Mouse (Mus musculus) right cerebral cortex, postnatal 36 days (tissue): ENCODE measurements at regions not wholly inside any gene's neighbourhood (a gene's known extent, or its start where the extent isn't known, plus 50 kb on each side); places are given as distances from the start of the nearest gene placed in this dataset.

ENCODE experiments used
- DNase-seq, 2 experiments: peaks; one replicate each; pipeline ENCODE4 v3.0.0; 2022; ENCODE audit warnings: low spot score in 2 of 2, mixed read lengths in 1 of 2

DNA sequence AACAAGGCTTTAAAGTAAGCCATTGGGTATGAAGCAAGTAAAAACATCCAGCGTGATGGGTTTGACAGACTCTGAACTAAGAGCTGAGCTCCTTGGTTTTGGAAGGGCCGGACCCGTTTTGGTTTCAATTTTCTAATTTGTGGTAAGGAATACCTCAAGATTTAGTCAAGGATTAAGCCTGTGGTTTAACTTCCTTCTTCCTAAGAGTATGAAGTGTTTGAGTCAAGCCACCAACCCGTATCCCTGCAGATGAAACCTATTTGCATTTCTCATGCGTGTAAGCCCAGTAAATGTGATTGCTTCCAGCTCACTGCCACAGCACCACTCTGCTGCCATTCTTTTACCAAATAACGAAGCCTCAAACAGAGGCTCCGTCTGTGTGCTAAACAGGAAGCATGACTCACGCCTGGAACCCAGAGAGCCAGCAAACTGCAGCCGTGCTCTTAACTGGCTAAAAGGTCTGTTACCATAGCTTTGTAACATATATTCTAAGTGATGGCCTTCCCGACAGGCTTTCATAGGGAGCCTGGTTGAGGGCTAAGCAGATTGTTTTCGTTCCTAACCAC, 149.7 kb downstream of the Etv1 start:
- peak; percentile 4 to 12 for DNase-seq

DNA sequence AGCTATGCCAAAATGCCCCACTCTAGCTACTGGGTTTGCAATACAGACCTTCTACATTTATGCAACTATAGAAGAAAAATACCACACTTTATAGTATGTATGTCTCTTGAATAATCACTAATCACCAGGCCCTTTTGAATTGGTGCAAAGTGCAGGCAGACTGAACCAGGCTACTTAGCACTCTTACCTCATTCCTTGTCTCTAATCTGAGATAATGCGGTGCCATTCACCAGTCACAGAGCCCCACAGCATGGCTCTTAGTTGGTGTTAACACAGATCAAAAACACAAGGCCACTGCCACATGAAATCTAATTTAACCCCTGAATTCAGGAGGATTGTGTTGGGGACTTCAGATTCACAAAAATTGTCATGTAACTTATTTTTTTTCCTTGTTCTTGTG, 150.5 kb downstream of the Etv1 start:
- no peak for DNase-seq

DNA sequence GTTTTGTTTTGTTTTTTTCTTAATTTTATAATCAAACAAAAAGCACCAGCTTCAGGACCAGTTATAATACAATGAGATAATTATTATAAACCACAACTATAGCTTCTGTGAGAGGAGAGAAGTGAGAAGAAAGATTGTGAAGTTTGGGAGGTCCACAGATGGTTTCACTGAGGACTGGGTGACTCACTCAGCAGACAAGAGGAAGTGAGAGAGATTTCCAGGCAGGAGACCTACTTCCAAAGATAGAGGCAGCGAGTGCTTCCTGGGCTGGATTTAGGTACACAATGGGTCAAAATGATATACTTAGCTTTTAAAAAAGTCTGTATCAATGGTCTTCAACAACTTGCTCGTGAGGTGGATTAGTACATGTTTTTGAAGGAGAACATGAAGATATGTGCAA, 152.6 kb downstream of the Etv1 start:
- peak in 1 of 2 experiments; percentile 28 for DNase-seq

DNA sequence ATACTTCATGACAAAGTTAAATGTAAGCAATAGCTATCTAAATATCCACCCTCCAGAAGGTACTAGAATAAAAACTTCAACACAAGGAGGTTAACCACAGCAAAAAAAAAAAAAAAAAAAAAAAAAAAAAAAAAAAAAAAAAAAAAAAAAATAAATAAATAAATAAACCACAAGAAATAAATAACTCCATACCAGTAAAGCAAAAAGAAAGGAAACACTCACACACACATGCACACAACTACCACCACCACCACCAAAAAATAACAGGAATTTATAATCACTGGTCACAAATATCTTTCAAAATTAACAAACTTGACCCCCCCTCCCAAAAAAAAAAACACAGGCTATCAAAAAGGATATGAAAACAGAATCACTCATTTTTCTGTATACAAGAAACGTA, 180.4 kb downstream of the Etv1 start:
- DNase-seq = no peak

DNA sequence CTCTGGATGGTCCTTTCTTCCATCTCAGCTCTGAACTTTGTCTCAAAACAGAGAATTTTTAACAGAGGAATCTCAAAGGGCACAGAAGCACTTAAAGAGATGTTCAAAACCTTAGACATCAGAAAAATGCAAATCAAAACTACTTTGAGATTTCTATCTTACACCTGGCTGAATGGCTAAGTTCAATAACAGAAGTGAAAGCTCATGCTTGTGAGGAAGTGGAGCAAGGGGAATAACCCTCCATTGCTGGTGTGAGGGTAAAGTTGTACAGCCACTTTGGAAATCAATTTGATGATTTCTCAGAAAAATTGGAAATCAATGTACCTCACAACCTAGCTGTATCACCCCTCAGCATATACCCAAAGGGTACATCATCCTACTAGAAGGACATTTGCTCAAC, 183.1 kb downstream of the Etv1 start:
- no peak for DNase-seq

DNA sequence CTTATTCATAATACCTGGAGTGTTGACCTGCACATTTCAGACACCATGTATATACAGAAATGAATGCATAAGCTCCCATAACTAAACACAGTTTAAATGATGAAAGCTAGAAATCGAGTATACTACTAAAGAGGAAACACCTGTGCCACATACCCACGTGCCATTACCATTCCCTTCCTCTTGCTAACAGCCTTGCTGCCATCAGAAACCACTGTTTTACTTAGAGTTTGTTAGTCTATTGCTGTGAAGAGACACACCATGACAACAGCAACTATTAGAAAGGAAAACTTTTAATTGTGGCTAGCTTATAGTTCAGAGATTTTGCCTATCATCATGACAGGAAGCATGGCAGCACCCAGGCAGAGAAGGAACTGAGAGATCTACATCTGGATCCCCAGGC, 191.2 kb downstream of the Etv1 start:
- DNase-seq = no peak

DNA sequence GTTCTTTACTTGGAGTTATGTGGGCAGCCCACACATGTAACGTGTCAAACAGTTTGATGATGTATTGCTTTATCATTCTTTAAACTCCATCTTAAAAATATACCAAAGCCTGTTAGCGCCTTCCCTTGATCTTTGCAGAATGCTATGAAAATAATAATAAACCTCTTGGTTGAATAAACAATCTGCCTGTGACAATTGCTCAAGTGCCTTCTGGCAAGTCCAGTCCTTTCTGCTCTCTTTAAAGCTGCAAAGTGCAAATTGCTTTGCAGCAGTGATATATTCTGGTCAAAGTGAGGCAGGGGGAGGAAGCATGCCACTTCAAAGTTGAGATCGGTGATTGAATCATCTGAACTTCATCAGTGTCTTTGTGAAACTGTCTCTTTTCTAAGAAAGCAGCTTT, 193.0 kb downstream of the Etv1 start:
- no peak for DNase-seq

DNA sequence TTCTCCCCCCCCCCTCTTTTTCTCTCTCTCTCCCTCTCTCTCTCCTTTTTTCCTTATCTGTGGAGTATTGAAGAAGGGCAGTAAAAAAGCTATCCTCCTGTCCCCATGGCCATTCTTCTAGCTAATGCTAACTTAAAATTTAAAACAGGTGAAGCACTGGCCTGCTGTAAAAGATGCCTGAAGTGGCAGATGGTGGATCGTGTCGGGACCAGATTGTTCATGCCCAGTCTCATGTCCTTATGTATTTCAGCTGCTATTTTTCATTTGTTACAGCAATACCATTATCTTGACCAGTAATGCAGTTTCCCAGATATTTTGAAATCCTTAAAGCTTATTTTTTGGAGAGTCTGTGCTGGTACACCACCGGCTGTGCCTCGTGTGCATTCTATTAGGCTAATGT, 196.3 kb downstream of the Etv1 start:
- DNase-seq = no peak

DNA sequence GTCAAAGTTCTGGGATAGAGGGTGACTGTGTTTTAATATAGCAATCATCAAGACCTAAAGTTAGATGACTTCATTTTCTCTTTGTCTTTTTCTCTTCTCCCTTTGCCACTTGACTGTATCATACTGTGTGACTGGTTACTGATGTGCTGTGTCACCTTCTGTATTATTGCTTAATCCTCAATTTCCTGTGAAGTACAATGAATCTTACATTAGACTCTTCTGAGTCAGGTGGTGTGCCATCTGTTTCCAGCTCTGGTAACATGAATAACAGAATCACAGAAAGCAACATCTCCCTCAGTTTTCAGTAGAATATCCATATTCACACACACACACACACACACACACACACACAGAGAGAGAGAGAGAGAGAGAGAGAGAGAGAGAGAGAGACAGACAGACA, 203.2 kb downstream of the Etv1 start:
- no peak for DNase-seq

DNA sequence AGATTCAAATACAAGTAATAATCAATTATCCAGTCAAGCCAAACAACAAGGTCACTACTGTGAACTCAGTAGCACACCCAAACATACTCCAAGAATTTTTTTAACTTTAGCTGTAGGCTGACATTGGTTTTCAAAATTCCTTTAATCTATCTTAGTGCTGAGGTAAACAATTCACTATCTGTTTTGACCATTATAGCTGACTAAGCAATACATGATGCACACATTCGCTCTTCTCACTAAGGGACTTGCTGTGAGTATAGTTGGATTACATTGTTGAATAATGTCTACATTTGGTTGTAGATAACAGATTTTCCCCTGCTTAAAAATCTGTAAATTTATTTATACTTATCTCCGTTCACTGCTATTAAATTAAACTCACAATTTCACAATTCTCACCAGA, 206.7 kb downstream of the Etv1 start:
- DNase-seq = no peak

DNA sequence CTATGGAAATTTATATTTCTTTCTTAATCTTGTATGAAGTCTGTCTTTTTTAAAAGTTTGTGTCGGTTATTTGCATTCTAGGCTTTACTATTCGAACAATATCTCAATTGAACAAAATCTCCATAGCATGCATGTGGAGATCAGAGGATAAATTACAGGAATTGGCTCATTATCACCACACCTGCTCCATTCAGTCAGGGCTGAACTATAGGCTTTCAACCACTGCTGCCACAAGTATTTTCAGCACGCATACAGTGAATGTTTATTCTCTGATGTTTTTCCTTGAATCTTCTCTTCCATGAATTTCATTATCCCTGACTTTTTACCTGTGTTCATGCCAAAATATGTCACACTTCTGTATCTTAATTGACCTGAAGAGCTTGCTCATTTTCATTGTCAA, 207.2 kb downstream of the Etv1 start:
- DNase-seq = no peak

DNA sequence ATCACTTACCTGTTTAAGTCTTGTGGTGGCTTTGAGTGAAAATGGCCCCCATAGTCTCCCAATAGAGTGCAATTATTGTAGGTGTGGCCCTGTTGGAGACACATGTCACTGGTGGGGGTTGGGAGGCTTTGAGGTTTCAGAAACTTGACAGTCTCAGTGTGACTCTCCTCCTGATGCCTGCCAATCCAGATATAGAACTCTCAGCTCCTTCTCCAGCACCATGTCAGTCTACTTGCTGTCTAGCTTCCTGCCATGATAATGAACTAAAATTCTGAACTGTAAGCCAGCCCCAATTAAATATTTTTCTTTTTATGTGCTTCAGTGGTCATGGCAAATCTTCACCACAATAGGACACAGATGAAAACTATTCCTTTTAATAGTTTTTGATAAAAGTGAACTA, 208.1 kb downstream of the Etv1 start:
- no peak for DNase-seq

DNA sequence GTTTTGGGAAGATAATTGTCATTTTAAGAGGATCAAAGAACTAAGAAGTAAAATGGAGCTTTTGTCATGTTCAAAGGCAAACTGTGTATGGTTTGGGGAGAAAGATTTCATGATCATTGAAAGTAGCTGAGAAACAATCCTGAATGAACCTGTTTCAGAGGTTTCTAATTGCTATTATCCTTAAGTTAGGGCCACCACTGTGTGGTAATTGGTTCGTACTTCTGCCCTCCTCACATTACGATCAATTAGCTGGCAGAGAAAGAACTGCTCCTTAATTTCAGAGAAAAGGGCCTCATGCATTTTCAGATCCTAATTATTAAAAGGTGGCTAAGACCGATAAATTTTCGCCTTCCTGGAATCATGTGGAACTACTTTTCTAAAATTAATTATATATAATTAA, 208.6 kb downstream of the Etv1 start:
- DNase-seq = no peak

DNA sequence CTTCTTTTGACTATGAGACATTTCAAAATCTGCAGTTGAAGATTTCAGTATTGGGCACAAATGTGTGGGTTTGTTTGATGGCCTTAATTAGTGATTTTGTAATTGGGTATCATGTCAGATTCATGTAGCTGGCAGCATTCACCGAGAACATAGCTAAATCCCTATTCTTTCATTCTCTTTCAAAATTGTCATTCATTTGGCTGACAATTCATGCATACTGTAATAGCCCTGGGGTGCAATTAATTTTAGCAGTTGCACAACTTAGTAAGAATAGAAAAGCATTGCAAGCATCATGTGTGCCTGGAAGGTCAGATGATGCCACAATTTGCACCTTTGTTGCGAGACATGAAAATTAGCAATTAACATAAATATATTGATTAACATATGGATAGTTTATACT, 248.0 kb downstream of the Etv1 start:
- DNase-seq = no peak

DNA sequence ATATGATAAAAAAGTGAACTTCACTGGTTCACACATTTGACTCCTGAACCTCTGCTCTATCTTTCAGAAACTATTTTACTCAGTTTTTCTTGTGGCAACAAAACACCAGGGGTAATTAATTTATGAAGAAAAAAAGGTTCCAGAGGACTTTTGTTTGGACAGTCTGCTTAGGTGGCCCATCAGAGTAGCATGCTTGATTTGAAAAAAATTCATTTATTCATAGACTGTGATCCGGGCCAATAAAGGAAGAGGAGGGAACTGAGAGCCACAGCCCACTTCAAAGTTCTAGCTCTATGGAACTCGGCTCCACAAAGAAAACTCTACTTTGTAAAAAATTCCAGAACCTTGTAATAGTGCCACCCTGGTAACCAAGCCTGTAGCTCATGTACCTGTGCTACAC, 248.8 kb downstream of the Etv1 start:
- DNase-seq = no peak

DNA sequence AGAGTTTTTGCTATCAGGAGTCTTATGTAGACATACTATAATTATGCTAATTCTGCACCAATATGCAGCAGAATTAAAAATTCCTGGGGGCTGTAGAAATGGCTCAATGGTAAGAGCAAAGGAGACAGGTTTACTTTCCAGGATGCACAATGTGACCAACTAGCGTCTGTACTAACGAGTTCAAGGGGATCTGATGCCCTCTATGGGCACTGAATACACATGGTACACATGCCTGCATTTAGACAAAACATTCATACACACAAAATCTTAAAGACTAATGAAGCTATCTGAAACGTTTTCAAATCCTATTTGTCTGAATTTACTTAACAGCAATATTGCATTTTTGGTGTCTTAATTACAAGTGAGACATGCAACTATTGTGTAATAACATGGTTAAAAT, 254.8 kb downstream of the Etv1 start:
- no peak for DNase-seq

DNA sequence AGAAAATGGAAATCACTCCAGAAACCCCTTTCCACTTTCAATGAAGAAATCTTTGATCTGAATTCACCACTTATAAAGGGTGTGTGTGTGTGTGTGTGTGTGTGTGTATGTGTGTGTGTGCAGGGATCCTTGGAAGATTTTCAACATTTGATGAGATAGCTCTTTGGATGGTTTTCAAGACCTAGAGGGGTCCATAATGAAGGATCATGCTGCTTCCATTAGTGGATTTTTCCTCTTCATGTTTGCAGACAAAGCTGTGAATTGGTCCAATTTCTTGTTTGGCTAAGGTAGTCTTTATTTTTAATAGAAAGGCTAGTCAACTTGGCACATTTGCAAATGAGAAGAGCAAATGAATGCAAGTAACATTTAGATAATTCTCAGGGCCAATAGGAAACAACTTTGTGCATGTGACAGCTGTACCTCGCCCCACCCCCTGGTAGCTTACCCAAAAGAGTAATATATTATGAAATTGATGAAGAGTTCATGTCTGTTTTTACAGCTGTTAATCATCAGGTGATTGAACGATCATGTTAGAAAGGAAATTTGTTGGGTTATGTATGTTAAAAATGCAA, 257.4 kb downstream of the Etv1 start:
- DNase-seq = no peak

DNA sequence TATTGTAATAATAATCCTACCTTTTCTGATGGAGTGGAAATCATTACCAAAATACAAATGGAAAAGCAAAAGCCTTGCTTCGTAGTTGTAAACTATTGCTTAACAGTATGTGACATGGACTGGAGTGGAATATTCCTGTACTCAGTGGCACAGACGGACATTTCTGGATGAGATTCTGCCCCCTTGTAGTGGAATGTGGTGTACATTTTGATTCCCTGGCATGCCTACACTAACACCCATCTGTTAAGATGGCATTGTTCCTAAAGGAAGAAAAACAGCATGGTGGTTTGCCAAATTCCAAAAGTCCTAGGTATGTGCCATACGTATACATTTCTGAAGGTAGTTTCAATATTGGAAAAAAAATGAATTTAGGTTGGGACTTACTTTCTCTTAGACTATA, 258.9 kb downstream of the Etv1 start:
- DNase-seq = no peak

DNA sequence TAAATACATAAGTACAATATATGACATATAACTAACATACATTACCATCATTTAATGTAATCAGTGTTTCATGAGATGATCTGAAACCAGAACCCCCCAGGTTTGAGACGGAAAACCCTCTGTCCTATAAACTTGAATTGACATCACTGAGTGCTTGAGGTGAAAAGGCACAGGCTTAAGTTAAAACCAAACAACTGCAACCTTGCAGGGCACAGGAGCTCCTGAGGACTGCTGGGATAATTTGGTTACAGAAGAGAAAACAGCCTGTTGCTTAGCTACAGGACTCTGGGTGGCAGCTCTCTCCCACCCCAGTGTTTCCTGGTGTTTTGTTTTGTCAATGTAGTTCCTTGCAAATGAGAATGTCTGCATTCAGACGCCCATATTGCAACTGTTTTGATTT, 259.5 kb downstream of the Etv1 start:
- DNase-seq = no peak

DNA sequence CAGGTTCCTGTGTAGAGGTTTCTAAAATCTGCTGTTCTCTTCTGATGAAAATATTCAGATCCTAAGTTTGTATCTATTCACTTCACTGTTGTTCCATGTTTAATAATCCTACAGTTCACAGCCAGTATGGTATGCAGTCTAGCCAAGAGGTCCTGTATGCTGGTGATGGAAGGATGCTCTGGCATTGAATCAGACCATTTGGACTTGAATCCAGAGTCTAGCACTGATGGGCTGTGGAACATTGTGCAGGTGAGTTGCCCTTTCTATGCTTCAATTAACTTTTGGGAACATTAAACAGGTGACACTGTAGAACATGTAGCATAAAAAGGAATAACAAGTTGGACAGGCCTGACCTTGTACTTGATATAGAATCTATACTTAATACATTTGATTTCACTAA, 267.9 kb downstream of the Etv1 start:
- no peak for DNase-seq

DNA sequence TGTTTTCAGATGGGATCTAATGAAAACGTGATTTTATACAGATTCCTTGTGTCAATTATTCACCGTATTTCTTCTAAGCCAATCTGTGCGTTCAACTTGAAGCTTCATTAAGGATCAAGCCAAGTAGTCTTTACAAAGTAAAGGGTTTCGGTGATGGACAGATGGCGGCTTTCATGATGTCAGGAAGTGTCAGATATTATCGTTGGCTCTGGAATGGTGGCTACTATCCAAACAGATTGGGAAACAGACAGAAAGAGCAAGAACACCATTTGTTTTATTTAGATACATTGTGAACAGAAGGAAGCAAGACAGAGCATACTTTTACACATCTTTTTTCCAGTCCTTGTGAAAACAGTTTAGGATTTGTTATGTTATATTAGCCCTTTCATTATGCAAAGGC, 269.3 kb downstream of the Etv1 start:
- no peak for DNase-seq

DNA sequence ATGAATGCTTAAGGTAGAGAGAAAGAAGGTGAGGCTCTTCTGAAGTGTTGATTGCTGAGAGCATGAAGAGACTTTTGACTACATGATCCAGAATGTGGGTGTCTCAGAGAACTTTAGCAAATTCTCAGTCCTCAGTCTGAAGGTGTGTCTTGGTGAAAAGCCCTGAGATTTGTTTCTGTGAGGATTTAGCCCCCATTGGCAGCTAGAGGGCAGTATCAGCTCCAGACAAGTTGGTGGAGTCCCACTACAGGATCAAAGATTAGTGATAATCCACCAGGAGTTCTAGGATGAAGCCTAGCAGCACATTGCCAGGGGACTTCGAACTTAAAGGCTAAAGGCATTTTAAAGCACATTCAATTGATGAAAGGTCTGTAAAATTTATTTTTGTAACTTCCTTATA, 269.8 kb downstream of the Etv1 start:
- DNase-seq = no peak

DNA sequence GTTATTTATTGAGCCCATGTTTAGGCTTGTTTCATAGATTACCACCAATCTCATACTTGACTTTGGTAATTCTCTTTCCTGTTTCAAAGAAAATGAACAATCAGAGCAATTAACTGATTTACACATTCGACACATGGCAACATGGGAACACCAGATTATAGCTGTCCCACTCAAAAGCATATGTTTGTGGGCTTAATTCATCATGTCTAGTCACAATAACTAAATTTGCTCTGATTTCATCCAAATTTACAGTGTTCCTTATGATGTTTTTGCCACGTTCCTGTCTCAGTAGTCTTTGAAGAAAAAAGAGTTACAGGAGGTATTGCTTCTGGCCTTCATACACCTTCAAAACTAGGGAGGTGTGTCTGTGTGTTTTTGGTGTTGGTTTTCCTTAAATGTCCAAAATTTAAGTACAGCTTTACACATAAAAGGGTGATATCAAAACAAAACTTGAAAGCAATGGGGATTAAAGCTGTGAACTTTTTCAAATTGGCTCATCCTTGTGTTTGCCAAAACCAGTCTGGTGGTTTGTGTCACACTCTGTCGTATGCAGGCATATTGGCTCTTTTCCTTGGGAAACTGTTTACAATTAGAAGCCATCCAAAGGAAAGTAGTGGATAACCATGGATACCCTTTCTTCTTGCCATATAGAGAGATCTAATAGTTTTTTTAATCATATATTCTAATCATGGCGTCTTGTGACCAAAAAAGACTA, 291.3 kb downstream of the Etv1 start:
- no peak for DNase-seq
